Mouse (Mus musculus) heart, postnatal 0 days (tissue): ENCODE measurements around the gene Tmem131l.

Source experiments
- CTCF ChIP-seq: IDR thresholded peaks from 2 replicates; pipeline ENCODE4 v1.5.1; 2016; ENCODE audit warnings: antibody characterized with exemption, control low read depth, low read depth
- EP300 ChIP-seq: IDR thresholded peaks from 2 replicates; pipeline ENCODE4 v1.6.1; 2016; ENCODE audit warnings: antibody characterized with exemption, low read depth

- TF ChIP-seq EP300 (no peak), CTCF (peak; percentile 67)
Observed at GRCm38 (mm10) chr3:83915768-83916496, 124.0 kb downstream of the Tmem131l start.
